Mouse (Mus musculus) heart, adult 2 months (tissue): ENCODE results near the gene Sorbs1. TPM values are rescaled to one million over a fixed set of nuclear protein-coding genes. Genes with fewer than 3 reads are reported as not detected.
A peak's percentile ranks its signal among the peaks of the same experiment; 100 is the strongest.

Source experiments
- DNase-seq, 2 experiments: peaks; one replicate each; pipeline ENCODE4 v3.0.0; 2021
- H3K27ac ChIP-seq: fragments of 200-600 bp; 2 replicates; pipeline ENCODE4 v1.8.1; 2022
- H3K27me3 ChIP-seq: fragments of 200-500 bp; 2 replicates; pipeline ENCODE4 v1.6.1; 2012; ENCODE audit warnings: mild to moderate bottlenecking, low read length, inconsistent platforms, mixed read lengths; ENCODE audit not compliant: control insufficient read depth, insufficient read depth
- H3K36me3 ChIP-seq: fragments of 200-500 bp; 2 replicates; pipeline ENCODE4 v1.6.1; 2012; ENCODE audit warnings: low read length, inconsistent platforms; ENCODE audit not compliant: control insufficient read depth, insufficient read depth
- H3K4me1 ChIP-seq: fragments of 200-500 bp; 2 replicates; pipeline ENCODE4 v1.6.1; 2011; ENCODE audit warnings: low read length; ENCODE audit not compliant: control insufficient read depth, insufficient read depth
- H3K4me3 ChIP-seq: fragments of 200-600 bp; 2 replicates; pipeline ENCODE4 v1.8.1; 2022
- H3K79me2 ChIP-seq: fragments of 200-500 bp; replicated peaks from 2 replicates; pipeline ENCODE4 v1.6.1; 2012; ENCODE audit warnings: mild to moderate bottlenecking, inconsistent platforms, low read length, moderate library complexity, mixed read lengths; ENCODE audit not compliant: control insufficient read depth, insufficient read depth
- H3K9ac ChIP-seq: fragments of 200-500 bp; 2 replicates; pipeline ENCODE4 v1.6.1; 2012; ENCODE audit warnings: low read depth, mild to moderate bottlenecking, control low read depth, inconsistent platforms, low read length, mixed read lengths
- CTCF ChIP-seq: fragments of 200-600 bp; IDR thresholded peaks from 2 replicates; pipeline ENCODE4 v1.8.1; 2022; ENCODE audit warnings: antibody characterized with exemption, mild to moderate bottlenecking, moderate library complexity
- EP300 ChIP-seq: fragments of 200-500 bp; IDR thresholded peaks from 2 replicates; pipeline ENCODE4 v1.6.1; 2011; ENCODE audit warnings: low read depth, low read length, control low read depth; ENCODE audit not compliant: insufficient read depth
- POLR2A ChIP-seq: fragments of 200-500 bp; IDR thresholded peaks from 2 replicates; pipeline ENCODE4 v1.6.1; 2011; ENCODE audit warnings: mild to moderate bottlenecking, low read depth, low read length, control low read depth; ENCODE audit not compliant: insufficient read depth
- WGBS: fragments of 180-500 bp; shearing (Covaris S2); methylation state at CpG from one replicate; pipeline ENCODE4 v1.1.7; 2018; 5-methylcytosine and 5-hydroxymethylcytosine counted together
- intact Hi-C: fragments of 180-260 bp; cut with DNase I; formaldehyde crosslinking; loops from one replicate; pipeline ENCODE4 v1.15.1; 2025
- polyA plus RNA-seq: library from polyadenylated mRNA; depleted of rRNA; stranded (reverse); fragments of >200 nt; gene quantifications from 2 replicates; pipeline ENCODE4 v1.2.3, GENCODE M21; 2012
- total RNA-seq, 2 experiments: library from RNA; stranded (reverse); gene quantifications; 2 replicates each; pipeline ENCODE4 v1.2.3; 2021

The Sorbs1 gene
- total and polyA plus RNA-seq, 3 experiments, result 185 to 971 (median 638) TPM

- TF ChIP-seq POLR2A, result no peak
- no peak for TF ChIP-seq CTCF
- no peak for TF ChIP-seq EP300
- DNase-seq, result no peak
- peaks cover 16% of the 10 kb centered on the region for H3K4me1 ChIP-seq
Measured at GRCm38 (mm10) chr19:40442377-40442776, 71.2 kb downstream of the Sorbs1 start.

DNA sequence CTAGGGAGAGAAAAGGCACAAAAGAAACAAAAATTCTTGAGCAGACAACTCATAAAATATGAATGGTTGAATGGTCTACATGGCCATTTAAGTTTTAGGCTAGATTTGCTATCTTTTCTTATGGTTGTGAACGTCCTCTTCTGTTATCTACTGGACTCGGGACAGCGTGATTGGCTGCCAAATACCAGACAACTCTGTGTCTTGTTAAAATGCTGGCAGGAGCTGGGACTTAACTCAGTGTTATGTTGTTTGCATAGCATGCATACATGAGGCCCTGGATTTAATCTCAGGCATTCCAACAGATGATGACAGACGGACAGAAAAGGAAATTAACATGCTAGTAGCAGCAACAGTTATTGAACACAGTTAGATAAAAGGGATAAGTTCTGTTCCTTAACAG lies 72.6 kb downstream of the Sorbs1 start:
- 26% methylated on average over 4 of the region's 4 CpGs for WGBS
- H3K4me1 ChIP-seq, result peaks cover 24% of the 10 kb centered on the region
- H3K79me2 ChIP-seq, result peaks cover 3% of the 10 kb centered on the region; the same call in 1 of the 2 replicates
- no peaks in the 10 kb centered on the region for H3K27me3 ChIP-seq
- TF ChIP-seq CTCF (no peak), EP300 (no peak), POLR2A (no peak)
- peak overlapping the region; percentile 62 for H3K27ac ChIP-seq
- H3K36me3 ChIP-seq, result peaks cover 38% of the 10 kb centered on the region
- peak in 1 of 2 experiments; percentile 44 for DNase-seq
- no peak overlapping the region for H3K9ac ChIP-seq
- intact Hi-C loops, result no loop called here
- H3K4me3 ChIP-seq, result no peak overlapping the region

More at GRCm38 (mm10) chr19:40442377-40442776, 71.2 kb downstream of the Sorbs1 start:
- Histone ChIP-seq H3K9ac (no peak overlapping the region), H3K36me3 (peaks cover 32% of the 10 kb centered on the region), H3K79me2 (peaks cover 3% of the 10 kb centered on the region; the same call in 1 of the 2 replicates), H3K4me3 (no peak overlapping the region), H3K27me3 (no peaks in the 10 kb centered on the region), H3K27ac (peak overlapping the region; percentile 62; the same call in 1 of the 2 replicates)
- intact Hi-C loops, result loop anchor here (2.0 kb wide), 1 partner anchor 24 kb away; no protein-coding TSS in a partner anchor
- 53% methylated on average over 3 of the region's 3 CpGs for WGBS

- intact Hi-C loops, result no loop called here
- Histone ChIP-seq H3K4me3 (no peak overlapping the region), H3K27me3 (no peaks in the 10 kb centered on the region), H3K79me2 (peaks cover 3% of the 10 kb centered on the region; the same call in 1 of the 2 replicates), H3K9ac (no peak overlapping the region), H3K4me1 (peaks cover 36% of the 10 kb centered on the region), H3K27ac (peak overlapping the region; percentile 80), H3K36me3 (peaks cover 44% of the 10 kb centered on the region)
- 82% methylated on average over 10 of the region's 10 CpGs for WGBS
- DNase-seq, result no peak
- TF ChIP-seq POLR2A (no peak), CTCF (no peak), EP300 (no peak)
Measured at GRCm38 (mm10) chr19:40438907-40439306, 74.7 kb downstream of the Sorbs1 start.

DNA sequence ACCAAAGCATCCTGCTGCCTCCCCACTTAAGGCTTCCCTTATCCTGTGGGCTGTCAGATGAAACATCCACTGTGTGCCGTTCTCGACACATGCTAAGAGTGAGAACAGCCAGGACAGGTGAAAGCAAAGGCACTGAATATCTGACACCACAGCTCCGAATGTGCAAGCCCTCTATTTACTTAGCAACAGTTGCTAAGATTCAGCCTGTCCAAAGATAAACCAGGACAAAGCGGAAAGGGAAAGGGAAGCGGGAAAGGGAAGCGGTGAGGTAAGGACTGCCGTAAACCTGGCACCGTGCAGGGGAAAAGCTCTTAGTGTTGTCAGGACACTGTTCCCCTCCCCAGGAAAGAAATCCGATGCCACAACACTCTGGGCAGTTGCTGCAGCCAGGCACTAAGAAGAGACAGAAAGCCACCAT lies 75.9 kb downstream of the Sorbs1 start:
- H3K27me3 ChIP-seq, result no peaks in the 10 kb centered on the region
- peak overlapping the region; percentile 80 for H3K27ac ChIP-seq
- DNase-seq, result peak; percentile 66 to 79
- H3K4me3 ChIP-seq, result no peak overlapping the region
- peaks cover 3% of the 10 kb centered on the region; the same call in 1 of the 2 replicates for H3K79me2 ChIP-seq
- WGBS, result 14% methylated on average over 9 of the region's 9 CpGs
- peaks cover 41% of the 10 kb centered on the region for H3K4me1 ChIP-seq
- TF ChIP-seq POLR2A (peak; percentile 56), CTCF (no peak), EP300 (peak; percentile 82)
- H3K36me3 ChIP-seq, result peaks cover 44% of the 10 kb centered on the region
- H3K9ac ChIP-seq, result no peak overlapping the region
- intact Hi-C loops, result loop anchor here (1.0 to 2.0 kb wide), 2 partner anchors 53 to 76 kb away; partner anchors contain the start of gene Sorbs1

DNA sequence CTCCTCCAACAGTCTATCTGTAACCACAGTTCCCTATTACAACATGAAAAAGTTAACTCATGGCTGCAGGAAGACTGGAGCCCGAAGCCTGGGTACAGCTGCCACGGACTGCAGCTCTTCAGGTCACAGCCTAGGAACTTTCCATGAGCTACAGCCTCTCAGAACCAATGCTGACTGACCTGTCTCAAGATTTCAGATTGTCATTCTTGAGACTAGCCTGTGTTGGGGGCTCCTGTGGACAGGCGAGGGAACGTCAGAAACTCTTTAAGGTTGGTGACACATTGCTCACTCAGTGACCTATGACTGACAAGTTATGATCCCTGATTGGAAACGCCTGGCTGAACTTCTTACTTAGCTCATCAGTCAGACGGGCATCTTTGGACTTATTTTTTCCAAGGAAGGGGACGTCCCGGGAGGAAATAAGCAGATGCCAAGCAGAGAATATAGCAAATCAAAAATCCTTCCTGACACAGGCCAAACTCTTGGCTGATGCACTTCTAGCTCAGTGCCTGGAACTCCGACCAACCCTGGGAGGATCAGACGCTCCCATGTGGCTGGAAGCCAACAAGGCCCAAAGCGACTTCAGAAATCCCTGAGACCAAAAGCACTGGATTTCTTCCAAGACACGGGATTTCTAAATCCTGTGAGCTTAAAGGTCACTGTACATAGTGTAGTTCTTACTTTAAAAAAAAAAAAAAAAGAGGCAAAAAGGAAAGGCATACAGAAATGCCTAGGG lies 76.9 kb downstream of the Sorbs1 start:
- Histone ChIP-seq H3K79me2 (no peaks in the 10 kb centered on the region), H3K4me1 (peaks cover 42% of the 10 kb centered on the region), H3K36me3 (peaks cover 41% of the 10 kb centered on the region), H3K4me3 (no peak overlapping the region), H3K27me3 (no peaks in the 10 kb centered on the region), H3K27ac (peak overlapping the region; percentile 80), H3K9ac (0 out of 2 replicates have a peak overlapping the region, but pooled peaks have one; percentile 4)
- intact Hi-C loops, result loop anchor here (1.0 to 2.0 kb wide), 2 partner anchors 54 to 77 kb away; partner anchors contain the start of gene Sorbs1
- DNase-seq, result peak; percentile 69 to 80
- WGBS, result 16% methylated on average over 12 of the region's 12 CpGs
- TF ChIP-seq POLR2A (0 out of 2 replicates have a peak, but pooled peaks have one; percentile 6), CTCF (no peak), EP300 (0 out of 2 replicates have a peak, but pooled peaks have one; percentile 20)
